Mouse (Mus musculus): ENCODE measurements around the gene Thoc7. TPM values are rescaled to one million over a fixed set of nuclear protein-coding genes. Genes with fewer than 3 reads are reported as not detected.
A peak's percentile ranks its signal among the peaks of the same experiment; 100 is the strongest.

Thoc7 gene
- polyA plus RNA-seq (2014; fragmentation: Nextera tagmentation; extraction: Ambion mirVana), result 177 and 179 TPM in 2 replicates

DNA sequence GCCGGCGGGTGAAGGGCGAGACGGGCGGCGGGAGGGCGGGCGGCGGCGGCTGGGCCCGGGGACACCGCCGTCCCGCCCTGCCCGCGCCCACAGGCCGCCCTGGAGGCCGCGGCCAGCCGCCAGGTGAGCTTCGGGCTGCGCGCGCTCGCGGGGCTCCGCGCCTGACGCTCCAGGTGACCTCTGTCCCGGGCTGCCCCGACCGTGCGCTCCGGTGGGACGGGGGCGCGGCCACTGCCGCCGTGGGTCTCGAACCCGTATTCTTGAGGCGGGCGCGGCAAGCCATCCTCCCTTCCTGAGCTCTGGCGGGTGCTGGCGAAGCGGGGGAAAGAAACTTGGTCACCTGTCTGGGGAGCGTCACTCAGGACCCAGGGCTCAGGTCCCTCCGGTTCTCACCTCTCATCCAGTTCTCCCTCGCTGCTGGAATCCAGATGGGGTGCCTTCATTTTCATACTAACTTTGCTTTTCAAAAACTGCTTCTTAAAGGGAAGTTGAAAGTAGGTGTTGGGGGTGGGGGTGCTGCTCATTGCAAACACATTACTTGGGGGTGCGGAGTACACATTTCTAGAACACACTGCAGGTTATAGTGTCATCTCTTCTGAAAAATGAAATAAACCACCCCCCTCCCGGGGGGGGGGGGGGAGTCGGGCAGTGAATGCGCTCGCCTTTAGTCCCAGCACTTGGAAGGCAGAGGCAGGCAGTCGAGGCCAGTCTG is at the start of gene Thoc7, which contains the start of gene Atxn7:
Gene Thoc7 (minus strand): TSS at position 452 of the 712 bp plus-strand sequence.
Gene Atxn7 (plus strand): TSS at position 40 of the 712 bp plus-strand sequence.
- Histone ChIP-seq H3K9ac (ENCODE audit: low read depth, low read length) (peak within 1 kb of the TSS; percentile 97), H3K27ac (replicated peaks; ENCODE audit: low read depth, low read length) (peak within 1 kb of the TSS; percentile 84), H3K4me1 (ENCODE audit: control insufficient read depth, insufficient read depth, low read length) (peaks cover 12% of the 10 kb centered on the region), H3K4me2 (ENCODE audit: low read depth, low read length) (peak within 1 kb of the TSS; percentile 70), H3K27me3 (replicated peaks; ENCODE audit: control insufficient read depth, insufficient read depth, low read length) (no peaks in the 10 kb centered on the region), H3K4me3 (ENCODE audit: low read depth, low read length) (peak within 1 kb of the TSS; percentile 93), H3K9me3 (ENCODE audit: control insufficient read depth, low read length) (no peaks in the 10 kb centered on the region), H3K36me3 (ENCODE audit: control insufficient read depth, insufficient read depth, low read length) (no peaks in the 10 kb centered on the region)
- DNase-seq (ENCODE audit: low spot score), result peak; percentile 29
- WGBS, result 6% methylated on average over 19 of the region's 56 CpGs
- peak; percentile 49 for ATAC-seq (ENCODE audit: low read depth)

- DNase-seq (ENCODE audit: low spot score) (no peak), ATAC-seq (ENCODE audit: low read depth) (no peak)
- no peak overlapping the region for H3K4me3 ChIP-seq (ENCODE audit: low read depth, low read length)
- WGBS, result 74% methylated on average over 6 of the region's 6 CpGs
- H3K9me3 ChIP-seq (ENCODE audit: control insufficient read depth, low read length), result no peaks in the 10 kb centered on the region
- H3K9ac ChIP-seq (ENCODE audit: low read depth, low read length), result no peak overlapping the region
- H3K4me1 ChIP-seq (ENCODE audit: control insufficient read depth, insufficient read depth, low read length), result peaks cover 8% of the 10 kb centered on the region; the same call in 1 of the 2 replicates
- no peak overlapping the region for H3K4me2 ChIP-seq (ENCODE audit: low read depth, low read length)
- H3K36me3 ChIP-seq (ENCODE audit: control insufficient read depth, insufficient read depth, low read length), result 0 out of 2 replicates have a peak, but pooled peaks cover 2% of the 10 kb centered on the region
- H3K27ac ChIP-seq (replicated peaks; ENCODE audit: low read depth, low read length), result no peak overlapping the region
- H3K27me3 ChIP-seq (replicated peaks; ENCODE audit: control insufficient read depth, insufficient read depth, low read length), result no peaks in the 10 kb centered on the region
These were observed 48.1 kb upstream of the Thoc7 start for GRCm38 (mm10) chr14:14009712-14010111.

DNA sequence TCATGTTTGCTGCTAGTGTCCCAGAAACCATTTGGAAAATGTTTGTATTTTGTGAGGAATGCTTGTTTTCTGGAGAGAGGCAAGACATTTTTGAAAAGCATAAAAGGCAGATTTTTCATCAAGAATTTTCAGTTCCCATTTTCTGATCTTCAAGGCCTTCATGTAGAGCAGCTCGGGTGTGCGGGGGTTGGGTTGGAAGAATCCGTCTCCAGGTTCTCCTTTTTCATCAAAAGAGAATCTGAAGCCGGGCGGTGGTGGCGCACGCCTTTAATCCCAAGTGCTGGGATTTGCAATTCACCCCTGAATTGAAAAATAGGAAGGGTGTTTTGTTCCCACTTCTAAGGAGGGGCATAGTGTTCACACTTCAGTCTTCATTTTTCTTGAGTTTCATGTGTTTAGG is 41.1 kb upstream of the Thoc7 start:
- Histone ChIP-seq H3K4me1 (ENCODE audit: control insufficient read depth, insufficient read depth, low read length) (no peaks in the 10 kb centered on the region), H3K4me3 (ENCODE audit: low read depth, low read length) (no peak overlapping the region), H3K27me3 (replicated peaks; ENCODE audit: control insufficient read depth, insufficient read depth, low read length) (no peaks in the 10 kb centered on the region), H3K9ac (ENCODE audit: low read depth, low read length) (no peak overlapping the region), H3K9me3 (ENCODE audit: control insufficient read depth, low read length) (no peaks in the 10 kb centered on the region), H3K36me3 (ENCODE audit: control insufficient read depth, insufficient read depth, low read length) (no peaks in the 10 kb centered on the region), H3K27ac (replicated peaks; ENCODE audit: low read depth, low read length) (no peak overlapping the region), H3K4me2 (ENCODE audit: low read depth, low read length) (no peak overlapping the region)
- WGBS, result 93% methylated on average over 7 of the region's 7 CpGs
- ATAC-seq (ENCODE audit: low read depth) (no peak), DNase-seq (ENCODE audit: low spot score) (no peak)

GRCm38 (mm10) chr14:13995206-13996097 is 33.8 kb upstream of the Thoc7 start:
- Histone ChIP-seq H3K4me1 (ENCODE audit: control insufficient read depth, insufficient read depth, low read length) (no peaks in the 10 kb centered on the region), H3K27me3 (replicated peaks; ENCODE audit: control insufficient read depth, insufficient read depth, low read length) (no peaks in the 10 kb centered on the region), H3K4me3 (ENCODE audit: low read depth, low read length) (no peak overlapping the region), H3K27ac (replicated peaks; ENCODE audit: low read depth, low read length) (no peak overlapping the region), H3K36me3 (ENCODE audit: control insufficient read depth, insufficient read depth, low read length) (no peaks in the 10 kb centered on the region), H3K9me3 (ENCODE audit: control insufficient read depth, low read length) (no peaks in the 10 kb centered on the region), H3K9ac (ENCODE audit: low read depth, low read length) (no peak overlapping the region), H3K4me2 (ENCODE audit: low read depth, low read length) (no peak overlapping the region)
- DNase-seq (ENCODE audit: low spot score) (no peak), ATAC-seq (ENCODE audit: low read depth) (no peak)
- WGBS, result 71% methylated on average over 9 of the region's 9 CpGs

DNA sequence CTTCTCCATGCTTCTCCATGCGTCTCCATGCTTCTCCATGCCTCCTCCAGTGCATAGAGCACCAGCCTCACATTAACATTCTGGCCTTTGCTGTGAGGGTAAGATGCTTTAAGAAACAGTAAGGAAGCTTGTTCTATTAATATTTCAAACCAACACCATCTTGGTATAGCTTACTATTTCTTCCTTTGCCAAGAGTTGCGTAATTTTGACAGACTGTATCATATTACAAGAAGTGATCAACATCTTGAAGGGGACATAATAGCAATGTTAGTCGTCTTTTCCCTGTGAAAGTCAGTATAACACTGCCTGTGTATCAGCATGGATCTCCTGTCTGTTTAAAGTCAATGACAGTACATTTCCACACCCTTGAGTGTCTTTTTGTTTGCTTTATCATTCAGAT is 29.1 kb upstream of the Thoc7 start:
- WGBS, result 62% methylated on average over 3 of the region's 3 CpGs
- Histone ChIP-seq H3K27ac (replicated peaks; ENCODE audit: low read depth, low read length) (no peak overlapping the region), H3K9me3 (ENCODE audit: control insufficient read depth, low read length) (no peaks in the 10 kb centered on the region), H3K9ac (ENCODE audit: low read depth, low read length) (no peak overlapping the region), H3K36me3 (ENCODE audit: control insufficient read depth, insufficient read depth, low read length) (no peaks in the 10 kb centered on the region), H3K4me3 (ENCODE audit: low read depth, low read length) (no peak overlapping the region), H3K27me3 (replicated peaks; ENCODE audit: control insufficient read depth, insufficient read depth, low read length) (no peaks in the 10 kb centered on the region), H3K4me1 (ENCODE audit: control insufficient read depth, insufficient read depth, low read length) (no peaks in the 10 kb centered on the region), H3K4me2 (ENCODE audit: low read depth, low read length) (no peak overlapping the region)
- DNase-seq (ENCODE audit: low spot score) (no peak), ATAC-seq (ENCODE audit: low read depth) (no peak)

- H3K27ac ChIP-seq (replicated peaks; ENCODE audit: low read depth, low read length), result no peak overlapping the region
- no peak overlapping the region for H3K4me2 ChIP-seq (ENCODE audit: low read depth, low read length)
- no peaks in the 10 kb centered on the region for H3K36me3 ChIP-seq (ENCODE audit: control insufficient read depth, insufficient read depth, low read length)
- H3K27me3 ChIP-seq (replicated peaks; ENCODE audit: control insufficient read depth, insufficient read depth, low read length), result no peaks in the 10 kb centered on the region
- H3K4me1 ChIP-seq (ENCODE audit: control insufficient read depth, insufficient read depth, low read length), result no peaks in the 10 kb centered on the region
- H3K9ac ChIP-seq (ENCODE audit: low read depth, low read length), result no peak overlapping the region
- no peaks in the 10 kb centered on the region for H3K9me3 ChIP-seq (ENCODE audit: control insufficient read depth, low read length)
- H3K4me3 ChIP-seq (ENCODE audit: low read depth, low read length), result no peak overlapping the region
- ATAC-seq (ENCODE audit: low read depth) (no peak), DNase-seq (ENCODE audit: low spot score) (no peak)
- 45% methylated on average over 2 of the region's 2 CpGs for WGBS
These were observed 26.7 kb upstream of the Thoc7 start for GRCm38 (mm10) chr14:13988397-13988796.

- H3K4me2 ChIP-seq (ENCODE audit: low read depth, low read length), result no peak overlapping the region
These were observed 20.5 kb upstream of the Thoc7 start for GRCm38 (mm10) chr14:13982174-13982573.

GRCm38 (mm10) chr14:13981286-13981685 is 19.6 kb upstream of the Thoc7 start:
- ATAC-seq (ENCODE audit: low read depth) (no peak), DNase-seq (ENCODE audit: low spot score) (peak; percentile 24)
- Histone ChIP-seq H3K4me1 (ENCODE audit: control insufficient read depth, insufficient read depth, low read length) (no peaks in the 10 kb centered on the region), H3K36me3 (ENCODE audit: control insufficient read depth, insufficient read depth, low read length) (no peaks in the 10 kb centered on the region), H3K9me3 (ENCODE audit: control insufficient read depth, low read length) (no peaks in the 10 kb centered on the region), H3K4me2 (ENCODE audit: low read depth, low read length) (no peak overlapping the region), H3K9ac (ENCODE audit: low read depth, low read length) (no peak overlapping the region), H3K27ac (replicated peaks; ENCODE audit: low read depth, low read length) (no peak overlapping the region), H3K4me3 (ENCODE audit: low read depth, low read length) (no peak overlapping the region), H3K27me3 (replicated peaks; ENCODE audit: control insufficient read depth, insufficient read depth, low read length) (no peaks in the 10 kb centered on the region)
- WGBS, result 23% methylated on average over 2 of the region's 2 CpGs

More at GRCm38 (mm10) chr14:13982174-13982573, 20.5 kb upstream of the Thoc7 start:
- no peak overlapping the region for H3K27ac ChIP-seq (replicated peaks; ENCODE audit: low read depth, low read length)
- H3K4me3 ChIP-seq (ENCODE audit: low read depth, low read length), result no peak overlapping the region
- H3K9me3 ChIP-seq (ENCODE audit: control insufficient read depth, low read length), result no peaks in the 10 kb centered on the region
- no peak for DNase-seq (ENCODE audit: low spot score)
- no peak for ATAC-seq (ENCODE audit: low read depth)
- no peaks in the 10 kb centered on the region for H3K4me1 ChIP-seq (ENCODE audit: control insufficient read depth, insufficient read depth, low read length)
- 46% methylated on average over 2 of the region's 2 CpGs for WGBS
- no peak overlapping the region for H3K9ac ChIP-seq (ENCODE audit: low read depth, low read length)
- H3K27me3 ChIP-seq (replicated peaks; ENCODE audit: control insufficient read depth, insufficient read depth, low read length), result no peaks in the 10 kb centered on the region
- no peaks in the 10 kb centered on the region for H3K36me3 ChIP-seq (ENCODE audit: control insufficient read depth, insufficient read depth, low read length)
